Mouse (Mus musculus) heart, postnatal 0 days (tissue): ENCODE measurements at regions not wholly inside any gene's neighbourhood (a gene's known extent, or its start where the extent isn't known, plus 50 kb on each side); places are given as distances from the start of the nearest gene placed in this dataset.

ENCODE experiments used
- CTCF ChIP-seq: IDR thresholded peaks from 2 replicates; pipeline ENCODE4 v1.5.1; 2016; ENCODE audit warnings: antibody characterized with exemption, control low read depth, low read depth
- EP300 ChIP-seq: IDR thresholded peaks from 2 replicates; pipeline ENCODE4 v1.6.1; 2016; ENCODE audit warnings: antibody characterized with exemption, low read depth

- peak; percentile 42 for TF ChIP-seq CTCF
- no peak for TF ChIP-seq EP300
Observed at GRCm38 (mm10) chr8:107815775-107816174, 126.7 kb upstream of the Zfhx3 start.
